Mouse (Mus musculus): ENCODE measurements around the gene Cldn13. TPM values are rescaled to one million over a fixed set of nuclear protein-coding genes. Genes with fewer than 3 reads are reported as not detected.
"Not testable (repeated sequence)": the region's sequence is repeated elsewhere in the genome, so short reads cannot be mapped to it uniquely, and the experiment has no call there.

The Cldn13 gene
- polyA plus RNA-seq, 1 experiment from 2014 or later: not detected

- in situ Hi-C loops (cut with MboI; ENCODE audit: low pct_unique_long_range_greater_than_20kb): no loop called here
- TF ChIP-seq CTCF (IDR thresholded peaks at IDR 0.05): no peak
- POLR2A ChIA-PET: no interaction called here
- ATAC-seq (no peak), DNase-seq (ENCODE audit: low read depth, low spot score) (no peak)
- CTCF ChIA-PET: interaction anchor here (2.1 kb wide), 1 partner anchor 14 kb away, joined by 6 read pairs; no protein-coding TSS in a partner anchor
- H3K27me3 ChIP-seq: no peaks in the 10 kb centered on the region
These were observed 32.2 kb upstream of the Cldn13 start for GRCm38 (mm10) chr5:134947420-134948084.

GRCm38 (mm10) chr5:134946857-134947255, 31.5 kb upstream of the Cldn13 start, which contains the start of gene Cldn4:
TSS of gene Cldn4 (minus strand) at chr5:134946934.
- TF ChIP-seq CTCF (IDR thresholded peaks at IDR 0.05): no peak
- DNase-seq (ENCODE audit: low read depth, low spot score): no peak
- ChIA-PET POLR2A (no interaction called here), CTCF (interaction anchor here (2.0 to 2.1 kb wide), 2 partner anchors 12 to 13 kb away, joined by 6 to 7 read pairs; no protein-coding TSS in a partner anchor)
- ATAC-seq: no peak
- H3K27me3 ChIP-seq: no peaks in the 10 kb centered on the region
- in situ Hi-C loops (cut with MboI; ENCODE audit: low pct_unique_long_range_greater_than_20kb): no loop called here

GRCm38 (mm10) chr5:134946063-134946856, 30.9 kb upstream of the Cldn13 start:
- ChIA-PET CTCF (interaction anchor here (0.9 to 2.1 kb wide), 3 partner anchors 12 to 39 kb away, joined by 3 to 7 read pairs (median 6); no protein-coding TSS in a partner anchor), POLR2A (no interaction called here)
- TF ChIP-seq CTCF (IDR thresholded peaks at IDR 0.05): no peak
- in situ Hi-C loops (cut with MboI; ENCODE audit: low pct_unique_long_range_greater_than_20kb): no loop called here
- ATAC-seq (no peak), DNase-seq (ENCODE audit: low read depth, low spot score) (no peak)
- no peaks in the 10 kb centered on the region for H3K27me3 ChIP-seq

GRCm38 (mm10) chr5:134945266-134945959, 30.1 kb upstream of the Cldn13 start:
- TF ChIP-seq CTCF (IDR thresholded peaks at IDR 0.05): no peak
- CTCF ChIA-PET: interaction anchor here (0.9 to 2.1 kb wide), 3 partner anchors 11 to 38 kb away, joined by 3 to 7 read pairs (median 6); no protein-coding TSS in a partner anchor
- DNase-seq (ENCODE audit: low read depth, low spot score) (no peak), ATAC-seq (no peak)
- POLR2A ChIA-PET: no interaction called here
- in situ Hi-C loops (cut with MboI; ENCODE audit: low pct_unique_long_range_greater_than_20kb): no loop called here
- H3K27me3 ChIP-seq: no peaks in the 10 kb centered on the region

- CTCF ChIA-PET: interaction anchor here (1.1 kb wide), 1 partner anchor 10 kb away, joined by 3 read pairs; no protein-coding TSS in a partner anchor
- POLR2A ChIA-PET: no interaction called here
- ATAC-seq: no peak
These were observed 28.9 kb upstream of the Cldn13 start for GRCm38 (mm10) chr5:134944179-134944578.

GRCm38 (mm10) chr5:134942740-134943139, 27.4 kb upstream of the Cldn13 start:
- no peaks in the 10 kb centered on the region for H3K27me3 ChIP-seq
- POLR2A ChIA-PET: interaction anchor here (0.7 to 1.0 kb wide), 3 partner anchors 11 to 320 kb away, joined by 3 to 4 read pairs (median 4); partner anchors contain the start of gene Mettl27
- TF ChIP-seq CTCF (IDR thresholded peaks at IDR 0.05): no peak
- CTCF ChIA-PET: no interaction called here
- in situ Hi-C loops (cut with MboI; ENCODE audit: low pct_unique_long_range_greater_than_20kb): no loop called here
- DNase-seq (ENCODE audit: low read depth, low spot score) (peak; percentile 75), ATAC-seq (peak; percentile 56)

More at GRCm38 (mm10) chr5:134944179-134944578, 28.9 kb upstream of the Cldn13 start:
- no peak for TF ChIP-seq CTCF (IDR thresholded peaks at IDR 0.05)
- DNase-seq (ENCODE audit: low read depth, low spot score): no peak
- no peaks in the 10 kb centered on the region for H3K27me3 ChIP-seq
- in situ Hi-C loops (cut with MboI; ENCODE audit: low pct_unique_long_range_greater_than_20kb): no loop called here

- no peak for TF ChIP-seq CTCF (IDR thresholded peaks at IDR 0.05)
- ChIA-PET CTCF (interaction anchor here (1.6 kb wide), 1 partner anchor 19 kb away, joined by 3 read pairs; no protein-coding TSS in a partner anchor), POLR2A (interaction anchor here (0.7 to 1.4 kb wide), 3 partner anchors 9 to 322 kb away, joined by 3 to 4 read pairs (median 4); partner anchors contain the start of gene Mettl27)
- no peak for ATAC-seq
- in situ Hi-C loops (cut with MboI; ENCODE audit: low pct_unique_long_range_greater_than_20kb): no loop called here
- DNase-seq (ENCODE audit: low read depth, low spot score): no peak
- no peaks in the 10 kb centered on the region for H3K27me3 ChIP-seq
These were observed 26.3 kb upstream of the Cldn13 start for GRCm38 (mm10) chr5:134941472-134942209.

GRCm38 (mm10) chr5:134939554-134939953, 24.2 kb upstream of the Cldn13 start:
- ATAC-seq; CTCF ChIA-PET; in situ Hi-C loops (cut with MboI; ENCODE audit: low pct_unique_long_range_greater_than_20kb); DNase-seq (ENCODE audit: low read depth, low spot score); H3K27me3 ChIP-seq: not testable (repeated sequence)
- POLR2A ChIA-PET: interaction anchor here (1.2 kb wide), 1 partner anchor 18 kb away, joined by 4 read pairs; no protein-coding TSS in a partner anchor

GRCm38 (mm10) chr5:134939069-134939468, 23.7 kb upstream of the Cldn13 start:
- CTCF ChIA-PET: no interaction called here
- DNase-seq (ENCODE audit: low read depth, low spot score) (no peak), ATAC-seq (no peak)
- no peaks in the 10 kb centered on the region for H3K27me3 ChIP-seq
- POLR2A ChIA-PET: interaction anchor here (1.2 kb wide), 1 partner anchor 18 kb away, joined by 4 read pairs; no protein-coding TSS in a partner anchor
- in situ Hi-C loops (cut with MboI; ENCODE audit: low pct_unique_long_range_greater_than_20kb): no loop called here
- no peak for TF ChIP-seq CTCF (IDR thresholded peaks at IDR 0.05)
